Mouse (Mus musculus): Measurements from ENCODE around the gene Tmod3.
"Not testable (repeated sequence)": the region's sequence is repeated elsewhere in the genome, so short reads cannot be mapped to it uniquely, and the experiment has no call there.

Tmod3 gene

GRCm38 (mm10) chr9:75553719-75554118 is 5.7 kb downstream of the Tmod3 start:
- no peak for DNase-seq

GRCm38 (mm10) chr9:75551342-75551741 is 8.1 kb downstream of the Tmod3 start:
- peak; percentile 34 for DNase-seq

DNA sequence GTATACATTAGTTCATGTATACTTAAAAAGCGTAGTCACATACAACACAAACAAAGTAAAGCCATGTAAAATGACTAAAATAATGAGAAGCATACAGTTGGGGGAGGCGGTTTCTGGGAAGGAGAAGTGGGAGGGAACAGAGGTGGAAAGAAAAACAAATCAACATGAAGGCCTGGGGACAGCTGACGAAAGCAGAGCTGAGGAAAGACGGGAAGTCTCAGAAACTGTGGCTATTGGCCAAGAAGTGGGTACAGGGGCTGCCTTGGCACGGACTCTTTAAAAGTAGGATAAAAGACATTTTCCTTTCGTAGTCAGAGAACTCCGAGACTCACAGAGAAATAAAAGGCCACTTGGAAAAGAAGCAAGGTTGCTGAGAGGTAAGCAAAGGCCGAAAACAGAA is 10.4 kb downstream of the Tmod3 start:
- DNase-seq, result no peak

DNA sequence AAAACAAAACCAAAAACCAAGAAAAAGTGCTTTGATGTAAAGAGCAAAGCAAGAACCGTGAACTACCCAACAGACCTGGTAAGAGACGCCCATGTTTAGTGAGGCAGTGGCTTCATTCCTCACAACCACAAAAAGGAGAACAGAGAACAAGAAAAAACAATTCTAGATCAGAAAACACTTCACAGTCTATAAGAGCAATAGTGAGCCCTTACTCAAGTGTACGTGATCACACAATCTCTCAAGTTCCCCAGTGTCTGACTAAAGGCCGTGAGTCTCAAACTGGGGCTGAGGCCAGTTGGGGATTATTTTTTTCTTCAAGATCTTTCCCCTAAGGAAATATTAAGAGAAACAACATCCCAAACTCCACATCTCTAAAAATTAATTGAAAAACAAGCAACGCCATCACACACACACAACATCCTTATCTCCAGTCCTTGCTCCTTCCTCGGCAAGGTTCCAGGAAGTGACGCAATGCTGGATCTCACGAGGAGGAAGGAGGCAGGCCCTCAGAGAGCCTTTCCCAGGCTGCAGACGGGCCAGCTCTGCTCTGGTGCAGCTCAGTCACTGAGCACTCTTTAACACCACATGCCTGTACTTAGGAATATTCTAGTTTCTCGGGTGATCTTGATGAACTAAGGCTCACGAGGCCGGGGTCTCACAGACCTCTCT is 12.4 kb downstream of the Tmod3 start:
- DNase-seq, result no peak

DNA sequence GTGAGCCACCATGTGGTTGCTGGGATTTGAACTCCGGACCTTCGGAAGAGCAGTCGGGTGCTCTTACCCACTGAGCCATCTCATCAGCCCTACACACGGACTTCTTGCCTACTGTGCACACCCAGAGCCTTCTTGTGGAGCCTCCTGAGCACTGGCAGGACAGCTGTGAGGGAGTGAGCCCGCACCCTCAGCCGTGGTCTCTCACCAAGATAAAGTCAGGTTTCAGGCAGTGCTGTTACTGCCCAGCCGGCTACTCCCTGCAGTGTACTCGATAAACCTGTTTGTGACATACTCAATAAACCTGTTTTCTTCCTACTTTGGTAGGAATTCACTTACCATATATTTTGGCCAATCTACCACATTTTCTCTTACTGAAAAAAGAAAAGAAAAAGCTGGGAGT is 13.9 kb downstream of the Tmod3 start:
- no peak for DNase-seq

GRCm38 (mm10) chr9:75541497-75541896 is 18.0 kb downstream of the Tmod3 start:
- no peak for DNase-seq

GRCm38 (mm10) chr9:75536422-75536821 is 23.0 kb downstream of the Tmod3 start:
- no peak for DNase-seq

- no peak for DNase-seq
Observed at GRCm38 (mm10) chr9:75534431-75534962, 25.0 kb downstream of the Tmod3 start.

DNA sequence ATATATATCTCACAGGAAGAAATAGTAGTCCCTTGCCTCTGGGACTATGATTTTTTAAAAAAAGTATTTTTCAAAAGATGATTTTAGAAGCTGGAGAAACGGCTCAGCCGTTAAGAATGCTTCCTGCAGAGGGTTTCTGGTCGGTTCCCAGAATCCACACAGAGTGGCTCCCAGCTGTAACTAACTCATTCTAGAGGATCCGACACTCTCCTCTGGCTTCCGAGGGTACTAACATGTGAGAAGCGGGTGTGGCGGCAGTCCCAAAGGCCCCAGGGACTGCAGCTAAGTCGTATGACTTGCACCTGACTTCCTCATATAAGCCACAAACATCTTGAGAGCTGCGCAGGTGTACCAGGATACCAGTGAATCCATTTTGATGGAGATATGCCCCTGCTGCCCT is 26.5 kb downstream of the Tmod3 start:
- DNase-seq, result not testable (repeated sequence)

- no peak for DNase-seq
Observed at GRCm38 (mm10) chr9:75532461-75532860, 27.0 kb downstream of the Tmod3 start.

- DNase-seq, result no peak
Observed at GRCm38 (mm10) chr9:75529358-75529757, 30.1 kb downstream of the Tmod3 start.

GRCm38 (mm10) chr9:75528096-75528495 is 31.4 kb downstream of the Tmod3 start:
- no peak for DNase-seq

- no peak for DNase-seq
Observed at GRCm38 (mm10) chr9:75527368-75528059, 31.9 kb downstream of the Tmod3 start.

DNA sequence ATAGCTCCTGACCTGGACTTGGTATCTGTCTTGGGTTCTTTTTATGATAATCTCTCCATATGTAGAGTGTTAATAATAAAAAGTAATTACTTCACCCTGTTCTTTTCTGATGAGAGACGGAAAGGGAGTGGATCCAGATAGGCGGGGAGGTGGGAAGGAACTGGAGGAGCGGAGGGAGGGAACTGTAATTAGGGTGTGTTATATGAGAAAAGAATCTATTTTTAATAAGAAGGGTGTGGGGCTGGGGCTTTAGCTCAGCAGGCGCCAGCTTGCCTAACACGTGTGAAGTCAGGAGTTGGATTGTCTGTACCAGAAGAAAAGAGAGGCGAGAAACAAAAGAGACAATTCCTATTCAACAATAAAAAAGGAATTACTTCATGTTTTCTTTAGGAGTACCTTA is 35.8 kb downstream of the Tmod3 start:
- DNase-seq, result no peak

DNA sequence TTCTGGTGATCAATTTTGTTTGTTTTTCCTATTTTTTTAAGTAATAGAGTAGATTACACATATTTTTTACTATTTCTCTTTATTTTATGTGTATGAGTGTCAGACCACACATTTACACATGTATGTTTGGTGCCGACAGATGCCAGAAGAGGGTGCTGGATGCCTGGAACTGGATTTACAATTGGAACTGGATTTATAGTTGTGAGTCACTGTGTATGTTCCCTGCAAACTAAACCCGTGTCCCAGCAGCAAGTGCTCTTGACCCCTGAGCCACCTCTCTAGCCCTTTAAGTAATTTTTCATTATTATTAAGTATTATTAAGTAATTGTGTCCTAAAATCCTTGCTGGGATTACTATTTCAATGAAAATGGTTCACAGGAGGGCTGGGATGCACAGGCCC is 37.2 kb downstream of the Tmod3 start:
- DNase-seq, result no peak

GRCm38 (mm10) chr9:75521788-75522187 is 37.7 kb downstream of the Tmod3 start:
- DNase-seq, result no peak

- DNase-seq, result no peak
Observed at GRCm38 (mm10) chr9:75520940-75521339, 38.5 kb downstream of the Tmod3 start.

DNA sequence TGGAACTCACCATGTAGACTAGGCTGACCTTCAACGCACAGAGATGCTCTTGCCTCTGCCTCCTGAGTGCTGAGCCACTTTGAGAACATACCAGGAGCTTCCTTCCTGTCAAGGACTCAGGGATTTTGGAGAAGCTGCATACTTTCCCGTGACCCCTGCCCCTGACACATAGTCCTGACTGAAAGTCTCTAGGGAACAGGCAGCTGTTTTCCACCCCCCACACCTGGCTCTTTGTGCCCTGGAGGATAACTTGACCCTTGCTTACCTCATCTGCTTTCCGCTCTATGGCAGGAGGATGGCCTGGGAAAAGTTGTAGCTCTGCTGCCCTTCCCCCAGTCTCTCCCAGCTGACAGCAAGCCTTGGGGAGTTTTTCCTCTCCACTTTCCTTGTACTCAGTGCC is 41.7 kb downstream of the Tmod3 start:
- DNase-seq, result no peak

DNA sequence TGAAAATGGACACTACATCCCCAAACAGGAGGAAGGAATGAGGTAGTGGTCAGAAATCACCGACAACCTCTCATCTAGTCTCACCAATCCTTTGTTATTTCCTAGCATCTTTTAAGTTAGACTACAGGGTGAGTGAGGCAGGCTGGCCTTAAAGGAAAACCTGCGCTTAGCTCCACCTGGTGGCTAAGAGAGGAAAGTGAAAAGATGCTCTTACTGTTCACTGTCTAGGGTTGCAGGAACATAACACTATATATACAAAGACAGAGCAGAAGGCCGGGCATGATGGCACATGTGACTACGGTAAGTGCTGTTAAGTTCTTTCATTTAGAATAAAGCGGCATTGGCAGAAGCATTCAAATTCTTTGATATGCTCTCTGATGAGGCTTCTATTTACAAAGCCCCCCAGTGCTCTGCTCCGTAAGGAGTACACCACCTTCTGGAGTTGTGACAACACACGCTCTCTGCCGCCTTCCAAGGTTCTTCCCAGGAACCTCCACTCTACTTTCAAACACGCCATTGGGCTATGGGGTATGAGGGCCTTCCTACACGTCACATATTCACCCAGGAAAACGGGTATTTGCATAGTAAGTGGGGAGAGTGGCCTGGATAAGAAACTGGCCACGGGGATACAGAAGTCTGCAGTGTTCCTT is 43.9 kb downstream of the Tmod3 start:
- DNase-seq, result peak; percentile 43

DNA sequence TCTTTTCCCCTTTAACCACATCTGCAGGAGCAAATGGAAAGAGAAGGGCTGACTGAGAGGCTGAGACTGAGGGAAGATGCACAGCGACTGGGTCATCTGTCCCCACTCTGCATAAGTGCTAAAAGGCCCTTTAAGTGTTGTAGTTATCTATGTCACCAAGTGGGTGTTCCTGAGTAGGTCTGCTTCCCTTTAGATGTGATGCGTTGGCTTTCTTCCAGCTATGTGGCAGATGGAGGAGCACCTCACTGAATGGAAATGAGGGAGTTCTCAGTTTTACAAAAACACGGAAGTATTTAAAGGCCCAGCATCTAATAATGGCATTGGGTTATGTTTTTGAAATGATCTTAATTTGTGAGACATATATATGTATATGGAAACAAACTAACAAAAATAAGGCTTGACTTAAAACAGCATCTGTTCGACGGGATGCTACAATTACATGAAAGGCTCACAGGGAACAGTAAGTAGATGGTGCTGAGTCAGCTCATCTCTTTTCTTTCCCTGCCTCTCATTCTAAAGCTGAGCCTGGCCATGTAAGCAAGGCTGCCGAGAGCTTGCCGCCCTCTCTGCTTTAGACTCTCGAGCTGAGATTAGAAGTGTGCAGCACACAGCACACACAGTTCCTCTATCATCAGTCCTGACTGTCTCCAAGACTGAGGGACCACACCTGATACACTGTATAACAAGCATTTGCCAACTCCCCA is 48.1 kb downstream of the Tmod3 start:
- no peak for DNase-seq

- no peak for DNase-seq
Observed at GRCm38 (mm10) chr9:75504311-75504710, 55.1 kb downstream of the Tmod3 start.

- no peak for DNase-seq
Observed at GRCm38 (mm10) chr9:75498571-75498970, 60.9 kb downstream of the Tmod3 start.

DNA sequence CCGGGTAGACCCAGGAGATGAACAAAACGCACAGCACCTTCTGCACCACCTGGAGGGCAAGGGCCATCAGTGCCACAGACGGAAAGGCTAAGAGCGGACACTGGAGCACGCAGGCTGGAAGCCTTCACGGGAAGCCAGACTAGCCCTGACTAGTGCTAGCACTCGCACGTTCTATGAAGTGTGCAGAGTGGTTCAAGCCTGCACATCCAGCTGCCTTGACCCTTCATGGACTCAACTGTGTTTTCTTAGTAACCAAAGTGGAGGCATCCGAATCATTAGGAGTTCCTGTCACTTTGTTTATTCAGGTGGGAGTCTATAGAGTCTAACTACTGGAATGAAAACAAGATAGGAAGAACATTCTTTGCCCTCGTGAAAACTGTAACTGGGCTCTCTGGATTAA is 63.5 kb downstream of the Tmod3 start:
- no peak for DNase-seq

Measured in cerebellum, adult 11-12 months (tissue).